Mouse (Mus musculus) C2C12 (cell line): Measurements from ENCODE around the gene Rpl4. TPM values are rescaled to one million over a fixed set of nuclear protein-coding genes. Genes with fewer than 3 reads are reported as not detected.

ENCODE experiments used
- H3K27me3 ChIP-seq: one replicate; pipeline ENCODE4 v1.6.1; 2011; ENCODE audit not compliant: control insufficient read depth, insufficient read depth, insufficient read length
- H3K36me3 ChIP-seq: one replicate; pipeline ENCODE4 v1.6.1; 2011; ENCODE audit not compliant: control insufficient read depth, insufficient read depth
- H3K4me3 ChIP-seq: one replicate; pipeline ENCODE4 v1.5.1; 2011; ENCODE audit warnings: mild to moderate bottlenecking, control low read depth; ENCODE audit not compliant: poor library complexity, insufficient read depth, severe bottlenecking
- H3K79me2 ChIP-seq: one replicate; pipeline ENCODE4 v1.6.1; 2011; ENCODE audit not compliant: control insufficient read depth, insufficient read depth
- H3K79me3 ChIP-seq: one replicate; pipeline ENCODE4 v1.6.1; 2011; ENCODE audit warnings: low read depth, control low read depth
- H3ac ChIP-seq: one replicate; pipeline ENCODE3; 2011; ENCODE audit warnings: low read depth; ENCODE audit not compliant: control insufficient read depth, insufficient read length
- CEBPB ChIP-seq: IDR thresholded peaks from one replicate; pipeline ENCODE4 v1.6.1; 2011; ENCODE audit warnings: low read depth, mild to moderate bottlenecking, control low read depth, moderate library complexity
- CTCF ChIP-seq: IDR thresholded peaks from one replicate; pipeline ENCODE4 v1.5.1; 2011; ENCODE audit not compliant: control insufficient read depth, insufficient read depth, insufficient read length
- FOSL1 ChIP-seq: IDR thresholded peaks from one replicate; pipeline ENCODE4 v1.8.0; 2011; ENCODE audit warnings: mild to moderate bottlenecking, low read length; ENCODE audit not compliant: poor library complexity, insufficient read depth, severe bottlenecking
- MAX ChIP-seq: IDR thresholded peaks from one replicate; pipeline ENCODE4 v1.6.1; 2011; ENCODE audit warnings: mild to moderate bottlenecking, control low read depth
- MYOD1 ChIP-seq: IDR thresholded peaks from one replicate; pipeline ENCODE4 v1.6.1; 2011; ENCODE audit warnings: low read depth; ENCODE audit not compliant: control insufficient read depth, insufficient read length
- MYOG ChIP-seq: IDR thresholded peaks from one replicate; pipeline ENCODE4 v1.6.1; 2011; ENCODE audit not compliant: control insufficient read depth, insufficient read length; ENCODE audit errors: extremely low read depth
- USF1 ChIP-seq: IDR thresholded peaks from one replicate; pipeline ENCODE4 v1.6.1; 2011; ENCODE audit warnings: low read depth, mild to moderate bottlenecking, control low read depth, moderate library complexity
- microRNA-seq: library from miRNA; unstranded; fragments of <30 nt; microRNA quantifications from one replicate; pipeline ENCODE4, GENCODE M21; 2019; ENCODE audit warnings: borderline microRNAs expressed
- polyA plus RNA-seq: library from polyadenylated mRNA; unstranded; fragments of >200 nt; fragmentation: generic; extraction: Trizol; gene quantifications from one replicate; pipeline ENCODE4 v1.2.1, GENCODE M21; 2012; ENCODE audit warnings: missing spikeins

Rpl4 gene
- polyA plus RNA-seq, 1 experiment = 1,235 TPM

GRCm38 (mm10) chr9:64222098-64222497 lies 48.9 kb downstream of the Rpl4 start:
- Histone ChIP-seq H3K79me2 (peaks cover 56% of the 10 kb centered on the region), H3K4me3 (no peak overlapping the region), H3K27me3 (no peaks in the 10 kb centered on the region), H3K36me3 (no peaks in the 10 kb centered on the region), H3K79me3 (peaks cover 8% of the 10 kb centered on the region), H3ac (no peak overlapping the region)
- TF ChIP-seq MAX (no peak), MYOG (no peak), CEBPB (no peak), USF1 (no peak)

- peaks cover 9% of the 10 kb centered on the region for H3K79me3 ChIP-seq
- no peaks in the 10 kb centered on the region for H3K27me3 ChIP-seq
- peaks cover 64% of the 10 kb centered on the region for H3K79me2 ChIP-seq
Measured at GRCm38 (mm10) chr9:64225805-64226204, 52.6 kb downstream of the Rpl4 start.

GRCm38 (mm10) chr9:64227736-64228135 lies 54.6 kb downstream of the Rpl4 start:
- Histone ChIP-seq H3K27me3 (no peaks in the 10 kb centered on the region), H3K4me3 (no peak overlapping the region), H3K79me2 (peaks cover 62% of the 10 kb centered on the region), H3K36me3 (no peaks in the 10 kb centered on the region), H3K79me3 (peaks cover 9% of the 10 kb centered on the region), H3ac (no peak overlapping the region)
- TF ChIP-seq FOSL1 = no peak
- TF ChIP-seq CTCF = no peak
- TF ChIP-seq MYOD1 = no peak
- TF ChIP-seq MYOG = no peak
- no peak for TF ChIP-seq MAX
- TF ChIP-seq CEBPB = no peak
- no peak for TF ChIP-seq USF1

More at GRCm38 (mm10) chr9:64225805-64226204, 52.6 kb downstream of the Rpl4 start:
- Histone ChIP-seq H3K36me3 (no peaks in the 10 kb centered on the region), H3ac (no peak overlapping the region), H3K4me3 (no peak overlapping the region)
- no peak for TF ChIP-seq FOSL1

Small RNA genes within 50 kb of the gene (microRNA-seq; reads per million reads assigned to microRNA genes)
- gene Gm24106 = not detected

Other genes starting within 250 kb of the Rpl4 start
- 15.4 TPM for gene Smad6, start 151.3 kb upstream of the Rpl4 start, polyA plus RNA-seq
- 0.04 TPM for gene Lctl, start 56.2 kb upstream of the Rpl4 start, polyA plus RNA-seq
- gene Zwilch, start 271 bp upstream of the Rpl4 start, polyA plus RNA-seq = 16.3 TPM
- gene Snapc5, start 5.9 kb downstream of the Rpl4 start, polyA plus RNA-seq = 6.0 TPM
- gene Uchl4, start 61.8 kb downstream of the Rpl4 start, polyA plus RNA-seq = 0.42 TPM
- 40.8 TPM for gene Map2k1, start 80.3 kb downstream of the Rpl4 start, polyA plus RNA-seq
- 80.0 TPM for gene Tipin, start 108.2 kb downstream of the Rpl4 start, polyA plus RNA-seq
- gene Dis3l, start 167.9 kb downstream of the Rpl4 start, polyA plus RNA-seq = 13.8 TPM
- gene Megf11, start 212.3 kb downstream of the Rpl4 start, polyA plus RNA-seq = 0.07 TPM